Mouse (Mus musculus) spleen, adult 2 months (tissue): ENCODE results near the gene Elf4. TPM values are rescaled to one million over a fixed set of nuclear protein-coding genes. Genes with fewer than 3 reads are reported as not detected.
A peak's percentile ranks its signal among the peaks of the same experiment; 100 is the strongest.

Source experiments
- DNase-seq, 2 experiments: peaks; one replicate each; pipeline versions ENCODE4 v3.0.0 to v3.0.0-alpha.2; 2012 to 2021; ENCODE audit warnings: low spot score in 2 of 2, low read depth in 1 of 2
- H3K27ac ChIP-seq: fragments of 200-500 bp; 2 replicates; pipeline ENCODE4 v1.5.1; 2012; ENCODE audit warnings: low read length, inconsistent platforms; ENCODE audit not compliant: insufficient read depth
- H3K27me3 ChIP-seq: fragments of 200-500 bp; 2 replicates; pipeline ENCODE4 v1.6.1; 2012; ENCODE audit warnings: mild to moderate bottlenecking, moderate library complexity, low read length, inconsistent platforms; ENCODE audit not compliant: control insufficient read depth, insufficient read depth
- H3K36me3 ChIP-seq: fragments of 200-500 bp; 2 replicates; pipeline ENCODE4 v1.6.1; 2012; ENCODE audit warnings: mild to moderate bottlenecking, low read length, inconsistent platforms; ENCODE audit not compliant: control insufficient read depth, insufficient read depth
- H3K4me1 ChIP-seq: fragments of 200-500 bp; 2 replicates; pipeline ENCODE4 v1.6.1; 2011; ENCODE audit warnings: inconsistent platforms; ENCODE audit not compliant: control insufficient read depth, insufficient read depth, insufficient read length
- H3K4me3 ChIP-seq: fragments of 200-500 bp; 2 replicates; pipeline ENCODE4 v1.5.1; 2011; ENCODE audit warnings: mild to moderate bottlenecking, inconsistent platforms; ENCODE audit not compliant: insufficient read depth, insufficient read length; ENCODE audit errors: extremely low read depth
- CTCF ChIP-seq: fragments of 200-500 bp; IDR thresholded peaks from 2 replicates; pipeline ENCODE4 v1.5.1; 2011; ENCODE audit warnings: mild to moderate bottlenecking, inconsistent platforms; ENCODE audit not compliant: insufficient read depth, insufficient read length, insufficient replicate concordance; ENCODE audit errors: extremely low read depth
- POLR2A ChIP-seq: fragments of 200-500 bp; IDR thresholded peaks from 2 replicates; pipeline ENCODE4 v1.6.1; 2011; ENCODE audit warnings: low read depth, low read length, inconsistent platforms
- WGBS: fragments of 180-500 bp; shearing (Covaris S2); methylation state at CpG from one replicate; pipeline ENCODE4 v1.1.7; 2018; 5-methylcytosine and 5-hydroxymethylcytosine counted together
- polyA plus RNA-seq: library from polyadenylated mRNA; depleted of rRNA; stranded (reverse); fragments of >200 nt; gene quantifications from 2 replicates; pipeline ENCODE4 v1.2.3, GENCODE M21; 2012

Gene Elf4
- polyA plus RNA-seq, 1 experiment, result 42.0 TPM

GRCm38 (mm10) chrX:48418417-48418816 is 44.5 kb downstream of the Elf4 start:
- no peaks in the 10 kb centered on the region for H3K4me1 ChIP-seq
- H3K27me3 ChIP-seq, result no peaks in the 10 kb centered on the region
- no peak for DNase-seq
- H3K27ac ChIP-seq, result no peak overlapping the region
- no peak overlapping the region for H3K4me3 ChIP-seq
- WGBS, result 83% methylated on average over 2 of the region's 2 CpGs
- TF ChIP-seq CTCF (no peak), POLR2A (no peak)
- H3K36me3 ChIP-seq, result peaks cover 32% of the 10 kb centered on the region

DNA sequence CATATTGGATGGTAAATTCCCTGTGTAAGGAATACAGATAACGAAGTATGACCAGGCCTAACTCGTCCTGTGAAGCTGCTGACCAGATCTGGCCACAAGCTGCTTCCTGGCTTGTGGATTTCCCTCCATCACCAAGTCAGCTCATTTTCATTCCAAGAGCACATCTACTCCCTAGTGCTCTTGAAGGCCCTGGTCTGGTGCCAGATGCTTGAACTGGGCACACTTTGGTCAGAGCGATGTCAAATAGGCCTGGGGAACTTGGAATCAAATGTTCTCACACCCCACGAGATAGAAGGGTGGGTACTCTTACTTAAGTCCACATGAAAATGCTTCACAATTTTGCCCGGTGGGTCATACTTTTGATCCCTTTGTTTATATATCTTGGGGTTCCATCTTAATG is 48.6 kb downstream of the Elf4 start:
- Histone ChIP-seq H3K36me3 (peaks cover 32% of the 10 kb centered on the region), H3K4me3 (no peak overlapping the region), H3K27ac (no peak overlapping the region), H3K27me3 (no peaks in the 10 kb centered on the region), H3K4me1 (peaks cover 2% of the 10 kb centered on the region; the same call in 1 of the 2 replicates)
- TF ChIP-seq CTCF, result no peak
- TF ChIP-seq POLR2A, result no peak
- WGBS, result 91% methylated on average over 5 of the region's 5 CpGs
- DNase-seq, result no peak

GRCm38 (mm10) chrX:48412629-48413028 is 50.3 kb downstream of the Elf4 start:
- Histone ChIP-seq H3K4me1 (peaks cover 2% of the 10 kb centered on the region; the same call in 1 of the 2 replicates), H3K4me3 (no peak overlapping the region), H3K27me3 (no peaks in the 10 kb centered on the region), H3K36me3 (peaks cover 21% of the 10 kb centered on the region), H3K27ac (no peak overlapping the region)
- 71% methylated on average over 6 of the region's 6 CpGs for whole genome bisulfite sequencing
- no peak for DNase-seq
- TF ChIP-seq POLR2A (no peak), CTCF (no peak)

- no peak overlapping the region for H3K4me3 ChIP-seq
- no peak for DNase-seq
- H3K36me3 ChIP-seq, result peaks cover 9% of the 10 kb centered on the region; the same call in 1 of the 2 replicates
- TF ChIP-seq POLR2A (no peak), CTCF (no peak)
- H3K27me3 ChIP-seq, result no peaks in the 10 kb centered on the region
- H3K4me1 ChIP-seq, result peaks cover 2% of the 10 kb centered on the region; the same call in 1 of the 2 replicates
- 41% methylated on average over 7 of the region's 7 CpGs for WGBS
- no peak overlapping the region for H3K27ac ChIP-seq
Observed at GRCm38 (mm10) chrX:48410388-48410776, 52.5 kb downstream of the Elf4 start.

DNA sequence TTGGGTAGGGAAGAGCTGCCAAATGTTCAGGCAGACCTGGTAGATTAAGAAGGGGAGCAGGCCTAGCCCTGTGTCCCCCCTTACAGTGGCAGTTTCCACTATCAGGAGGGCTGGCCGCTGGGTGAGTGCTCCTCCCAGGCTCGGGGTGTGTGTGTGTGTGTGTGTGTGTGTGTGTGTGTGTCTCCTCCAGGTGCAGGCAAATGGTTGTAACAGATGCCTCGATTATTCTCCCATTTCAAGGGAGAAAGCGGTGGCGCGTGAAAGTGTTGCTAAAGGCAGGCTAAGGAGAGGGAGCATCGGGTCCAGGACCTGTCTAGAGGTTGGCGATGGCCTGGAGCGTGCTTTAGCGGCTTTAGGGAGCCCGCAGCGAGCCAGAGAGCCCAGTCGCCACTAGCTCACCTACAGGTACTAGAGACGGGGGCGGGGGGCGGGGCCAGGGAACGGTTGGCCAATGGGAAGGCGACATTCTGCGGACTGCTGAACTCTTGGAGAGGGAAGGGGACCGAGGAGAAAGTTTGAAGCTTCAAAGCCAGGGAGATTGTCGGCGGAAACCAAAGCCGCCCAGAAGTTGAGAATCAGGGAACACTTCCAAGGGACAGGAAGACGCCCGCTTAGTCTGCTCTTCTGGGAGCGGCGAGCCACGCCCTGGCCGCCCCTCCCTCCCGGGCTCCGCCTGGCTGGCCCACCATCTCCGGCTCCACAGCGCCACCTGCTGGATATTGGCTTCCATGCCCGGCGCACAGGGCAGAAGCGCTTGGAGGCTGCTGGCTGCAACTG is 53.1 kb downstream of the Elf4 start:
- no peak overlapping the region for H3K27ac ChIP-seq
- H3K4me3 ChIP-seq, result peak overlapping the region; percentile 62
- 22% methylated on average over 35 of the region's 36 CpGs for WGBS
- peak in 1 of 2 experiments; percentile 80 for DNase-seq
- H3K36me3 ChIP-seq, result peaks cover 5% of the 10 kb centered on the region; the same call in 1 of the 2 replicates
- no peaks in the 10 kb centered on the region for H3K27me3 ChIP-seq
- peaks cover 2% of the 10 kb centered on the region; the same call in 1 of the 2 replicates for H3K4me1 ChIP-seq
- TF ChIP-seq CTCF, result peak; percentile 86
- no peak for TF ChIP-seq POLR2A

DNA sequence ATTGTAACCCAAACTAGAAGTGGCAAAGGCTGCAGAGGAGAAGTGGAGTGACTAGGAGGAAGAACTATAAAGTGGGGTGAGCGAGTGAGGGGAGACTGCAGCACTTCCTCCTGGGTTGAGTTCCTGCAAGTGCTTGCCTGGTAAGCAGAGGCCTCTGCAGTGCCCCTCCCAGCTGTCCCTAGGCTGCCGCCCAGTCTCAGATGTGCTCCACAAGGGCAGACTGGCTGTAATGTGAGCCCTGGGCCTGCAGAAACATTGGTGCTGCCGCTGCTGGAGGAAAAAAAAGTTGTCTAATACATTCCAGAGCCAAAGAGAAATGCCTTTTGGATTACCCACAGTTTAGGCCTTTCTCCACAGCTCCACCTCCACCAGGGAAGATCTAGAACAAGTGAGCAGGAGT is 57.8 kb downstream of the Elf4 start:
- no peak overlapping the region for H3K27ac ChIP-seq
- no peak for DNase-seq
- no peak overlapping the region for H3K4me3 ChIP-seq
- peaks cover 5% of the 10 kb centered on the region for H3K36me3 ChIP-seq
- WGBS, result 47% methylated on average over 3 of the region's 3 CpGs
- no peaks in the 10 kb centered on the region for H3K4me1 ChIP-seq
- H3K27me3 ChIP-seq, result no peaks in the 10 kb centered on the region
- TF ChIP-seq POLR2A (no peak), CTCF (no peak)

- H3K27me3 ChIP-seq, result no peaks in the 10 kb centered on the region
- no peak overlapping the region for H3K4me3 ChIP-seq
- TF ChIP-seq POLR2A, result no peak
- no peak for TF ChIP-seq CTCF
- no peak overlapping the region for H3K27ac ChIP-seq
- H3K4me1 ChIP-seq, result no peaks in the 10 kb centered on the region
- DNase-seq, result no peak
- WGBS, result 92% methylated on average over 4 of the region's 4 CpGs
- peaks cover 5% of the 10 kb centered on the region for H3K36me3 ChIP-seq
Observed at GRCm38 (mm10) chrX:48399994-48400393, 62.9 kb downstream of the Elf4 start.
